Mouse (Mus musculus) MEL (cell line): Measurements from ENCODE around the gene Qtrt2. TPM values are rescaled to one million over a fixed set of nuclear protein-coding genes. Genes with fewer than 3 reads are reported as not detected.

Experiments used
- DNase-seq: peaks from one replicate; pipeline ENCODE4 v3.0.0; 2011; ENCODE audit warnings: low read depth, low spot score
- H3K27ac ChIP-seq: 2 replicates; pipeline ENCODE4 v1.5.1; 2012; ENCODE audit warnings: low read depth, mild to moderate bottlenecking, control low read depth, low read length, moderate library complexity; ENCODE audit not compliant: control insufficient read depth
- H3K27me3 ChIP-seq, 2 experiments: fragments of 150-350 bp in 1 of 2; sonication (generic) in 1 of 2; 2 replicates each; pipeline ENCODE4 v1.6.1; 2012; ENCODE audit warnings: low read length in 2 of 2, mild to moderate bottlenecking in 2 of 2, improper control_type of control experiment in 1 of 2, moderate library complexity in 1 of 2; ENCODE audit not compliant: insufficient read depth in 2 of 2, control insufficient read depth in 1 of 2
- H3K36me3 ChIP-seq, 2 experiments: 2 replicates each; pipeline ENCODE4 v1.6.1; 2012 to 2014; ENCODE audit warnings: low read length in 2 of 2, improper control_type of control experiment in 1 of 2, inconsistent platforms in 1 of 2, mild to moderate bottlenecking in 1 of 2; ENCODE audit not compliant: insufficient read depth in 2 of 2, control insufficient read depth in 1 of 2
- H3K4me1 ChIP-seq, 2 experiments: fragments of 150-350 bp in 1 of 2; sonication (generic) in 1 of 2; 2 replicates each; pipeline ENCODE4 v1.6.1; 2012; ENCODE audit warnings: low read length in 2 of 2, improper control_type of control experiment in 1 of 2, mild to moderate bottlenecking in 1 of 2; ENCODE audit not compliant: insufficient read depth in 2 of 2, control insufficient read depth in 1 of 2
- H3K4me3 ChIP-seq, 2 experiments: fragments of 150-350 bp in 1 of 2; sonication (generic) in 1 of 2; 2 replicates each; pipeline ENCODE4 v1.5.1; 2012; ENCODE audit warnings: low read depth in 2 of 2, low read length in 2 of 2, mild to moderate bottlenecking in 2 of 2, moderate library complexity in 2 of 2, control low read depth in 1 of 2, improper control_type of control experiment in 1 of 2; ENCODE audit not compliant: control insufficient read depth in 1 of 2, insufficient read depth in 1 of 2
- H3K79me2 ChIP-seq: 2 replicates; pipeline ENCODE4 v1.6.1; 2012; ENCODE audit warnings: mild to moderate bottlenecking, low read length, moderate library complexity; ENCODE audit not compliant: control insufficient read depth, poor library complexity, insufficient read depth
- H3K9ac ChIP-seq: 2 replicates; pipeline ENCODE4 v1.6.1; 2012; ENCODE audit warnings: low read depth, mild to moderate bottlenecking, control low read depth, low read length, moderate library complexity; ENCODE audit not compliant: control insufficient read depth, poor library complexity, severe bottlenecking
- H3K9me3 ChIP-seq: fragments of 150-350 bp; sonication (generic); replicated peaks from 2 replicates; pipeline ENCODE4 v1.6.1; 2012; ENCODE audit warnings: mild to moderate bottlenecking, low read length, improper control_type of control experiment, moderate library complexity; ENCODE audit not compliant: insufficient read depth
- CHD1 ChIP-seq: IDR thresholded peaks from 2 replicates; pipeline ENCODE4 v1.6.1; 2012; ENCODE audit warnings: low read depth, mild to moderate bottlenecking, inconsistent platforms, low read length, improper control_type of control experiment
- CHD2 ChIP-seq: IDR thresholded peaks from 2 replicates; pipeline ENCODE4 v1.6.1; 2011; ENCODE audit warnings: low read length, improper control_type of control experiment
- ELF1 ChIP-seq: IDR thresholded peaks from 2 replicates; pipeline ENCODE4 v1.6.1; 2014; ENCODE audit warnings: low read depth, mild to moderate bottlenecking, inconsistent platforms, low read length, improper control_type of control experiment, moderate library complexity
- ETS1 ChIP-seq: IDR thresholded peaks from 2 replicates; pipeline ENCODE4 v1.6.1; 2012; ENCODE audit warnings: low read depth, mild to moderate bottlenecking, inconsistent platforms, low read length, improper control_type of control experiment, moderate library complexity
- GABPA ChIP-seq: IDR thresholded peaks from 2 replicates; pipeline ENCODE4 v1.6.1; 2012; ENCODE audit warnings: low read depth, mild to moderate bottlenecking, inconsistent platforms, low read length, improper control_type of control experiment, moderate library complexity
- HCFC1 ChIP-seq: IDR thresholded peaks from 2 replicates; pipeline ENCODE4 v1.6.1; 2012; ENCODE audit warnings: low read depth, mild to moderate bottlenecking, inconsistent platforms, low read length, improper control_type of control experiment, moderate library complexity
- MAX ChIP-seq: IDR thresholded peaks from 2 replicates; pipeline ENCODE4 v1.6.1; 2011; ENCODE audit warnings: low read length, improper control_type of control experiment
- MEF2A ChIP-seq: IDR thresholded peaks from 2 replicates; pipeline ENCODE4 v1.6.1; 2014; ENCODE audit warnings: low read depth, mild to moderate bottlenecking, inconsistent platforms, low read length, improper control_type of control experiment; ENCODE audit not compliant: poor library complexity, insufficient replicate concordance, severe bottlenecking; ENCODE audit errors: extremely low read depth
- MXI1 ChIP-seq: IDR thresholded peaks from 2 replicates; pipeline ENCODE4 v1.6.1; 2011; ENCODE audit warnings: mild to moderate bottlenecking, low read depth, low read length, improper control_type of control experiment
- MYB ChIP-seq: IDR thresholded peaks from 2 replicates; pipeline ENCODE4 v1.6.1; 2011; ENCODE audit warnings: mild to moderate bottlenecking, low read depth, low read length, improper control_type of control experiment
- NELFE ChIP-seq: IDR thresholded peaks from 2 replicates; pipeline ENCODE4 v1.6.1; 2011; ENCODE audit warnings: low read depth, low read length, improper control_type of control experiment
- NRF1 ChIP-seq: IDR thresholded peaks from 2 replicates; pipeline ENCODE4 v1.6.1; 2014; ENCODE audit warnings: low read depth, mild to moderate bottlenecking, inconsistent platforms, low read length, improper control_type of control experiment, moderate library complexity; ENCODE audit not compliant: poor library complexity, insufficient read depth, severe bottlenecking
- POLR2A ChIP-seq, 2 experiments: IDR thresholded peaks; 2 replicates each; pipeline ENCODE4 v1.6.1; 2011 to 2012; ENCODE audit warnings: low read length in 2 of 2, mild to moderate bottlenecking in 2 of 2, control low read depth in 1 of 2, improper control_type of control experiment in 1 of 2, low read depth in 1 of 2, moderate library complexity in 1 of 2; ENCODE audit not compliant: control insufficient read depth in 1 of 2, insufficient read depth in 1 of 2, poor library complexity in 1 of 2
- POLR2AphosphoS2 ChIP-seq: IDR thresholded peaks from 2 replicates; pipeline ENCODE4 v1.6.1; 2011; ENCODE audit warnings: low read length, improper control_type of control experiment
- RAD21 ChIP-seq: IDR thresholded peaks from 2 replicates; pipeline ENCODE4 v1.6.1; 2011; ENCODE audit warnings: mild to moderate bottlenecking, low read depth, low read length, improper control_type of control experiment
- RCOR1 ChIP-seq: IDR thresholded peaks from 2 replicates; pipeline ENCODE4 v1.6.1; 2012; ENCODE audit warnings: low read depth, mild to moderate bottlenecking, inconsistent platforms, low read length, improper control_type of control experiment
- SIN3A ChIP-seq: IDR thresholded peaks from 2 replicates; pipeline ENCODE4 v1.6.1; 2012; ENCODE audit warnings: low read length, improper control_type of control experiment, inconsistent platforms
- TBP ChIP-seq: IDR thresholded peaks from 2 replicates; pipeline ENCODE4 v1.8.0; 2011; ENCODE audit warnings: low read depth, low read length, improper control_type of control experiment
- ZC3H11A ChIP-seq: IDR thresholded peaks from 2 replicates; pipeline ENCODE4 v1.6.1; 2012; ENCODE audit warnings: low read depth, mild to moderate bottlenecking, inconsistent platforms, low read length, improper control_type of control experiment
- ZKSCAN1 ChIP-seq: IDR thresholded peaks from 2 replicates; pipeline ENCODE4 v1.6.1; 2012; ENCODE audit warnings: low read depth, mild to moderate bottlenecking, inconsistent platforms, low read length, improper control_type of control experiment, moderate library complexity
- ZMIZ1 ChIP-seq: IDR thresholded peaks from 2 replicates; pipeline ENCODE4 v1.6.1; 2012; ENCODE audit warnings: low read depth, mild to moderate bottlenecking, inconsistent platforms, low read length, improper control_type of control experiment, moderate library complexity
- ZNF384 ChIP-seq: IDR thresholded peaks from 2 replicates; pipeline ENCODE4 v1.6.1; 2012; ENCODE audit warnings: low read depth, mild to moderate bottlenecking, inconsistent platforms, low read length, improper control_type of control experiment
- polyA plus RNA-seq, 2 experiments: library from polyadenylated mRNA; stranded (reverse) in 1 of 2; unstranded in 1 of 2; fragments of >175 nt in 1 of 2; fragments of >200 nt in 1 of 2; gene quantifications; 2 replicates each; pipeline versions ENCODE4 v1.2.1 to v1.2.4; 2012; ENCODE audit warnings: low replicate concordance in 2 of 2, low read depth in 1 of 2; ENCODE audit not compliant: insufficient read length in 2 of 2, insufficient read depth in 1 of 2, missing spikeins in 1 of 2
- total RNA-seq: library from RNA; depleted of rRNA; stranded (reverse); fragments of 300-350 nt; gene quantifications from 2 replicates; pipeline ENCODE4 v1.2.3, GENCODE M21; 2012

Qtrt2 gene
- total and polyA plus RNA-seq, 3 experiments, result 37.6 to 68.4 (median 47.9) TPM

DNA sequence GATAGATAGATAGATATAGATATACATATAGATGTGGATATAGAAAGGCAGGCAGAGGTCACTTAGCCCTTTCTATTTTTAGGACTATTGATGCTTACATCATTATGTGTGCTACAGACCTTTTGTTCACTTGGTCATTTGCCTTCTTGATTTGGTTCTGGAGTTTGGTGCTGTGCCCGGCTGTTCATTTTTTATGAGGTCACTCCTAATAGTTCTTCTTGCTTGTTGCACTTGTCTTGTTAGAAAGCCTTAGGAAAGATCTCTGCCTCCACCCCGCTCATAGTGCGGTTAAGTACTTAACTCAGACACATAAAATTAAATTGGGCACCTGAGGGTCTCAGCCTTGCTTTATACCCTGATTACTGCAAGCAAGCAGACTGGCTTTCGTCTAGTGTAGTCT is 14.2 kb upstream of the Qtrt2 start:
- DNase-seq, result no peak
- Histone ChIP-seq H3K79me2 (no peaks in the 10 kb centered on the region), H3K4me3 (no peak overlapping the region), H3K27ac (no peak overlapping the region), H3K4me1 (peaks cover 2 to 3% of the 10 kb centered on the region in 2 experiments; a peak in 3 of 4 replicates), H3K9ac (no peak overlapping the region), H3K36me3 (peaks cover 0 to 6% of the 10 kb centered on the region in 2 experiments; a peak in 2 of 4 replicates), H3K27me3 (no peaks in the 10 kb centered on the region), H3K9me3 (no peaks in the 10 kb centered on the region)
- no peak for TF ChIP-seq NRF1
- TF ChIP-seq ELF1, result no peak
- no peak for TF ChIP-seq TBP
- no peak for TF ChIP-seq MEF2A
- no peak for TF ChIP-seq ETS1
- TF ChIP-seq HCFC1, result no peak

DNA sequence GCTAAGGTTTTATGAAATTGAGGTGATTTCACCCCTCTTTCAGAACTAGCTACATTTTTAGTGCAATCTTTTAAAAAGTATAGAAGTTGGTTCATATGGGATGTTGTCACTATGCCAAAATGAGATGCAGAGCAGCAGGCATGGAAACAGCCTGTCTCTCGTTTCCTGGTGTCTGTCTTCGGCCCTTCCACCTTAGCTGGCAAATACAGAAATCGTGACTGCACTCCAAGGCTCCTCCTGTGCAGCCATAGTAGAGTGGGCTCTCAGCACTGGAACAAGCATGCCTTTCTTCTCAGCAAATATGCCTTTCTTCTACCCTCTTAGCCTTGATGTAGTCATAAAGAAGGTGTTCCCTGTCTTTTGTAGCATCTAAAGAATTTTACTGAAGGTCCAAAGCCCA is 9.3 kb upstream of the Qtrt2 start:
- peaks cover 2 to 3% of the 10 kb centered on the region in 2 experiments; a peak in 3 of 4 replicates for H3K4me1 ChIP-seq
- H3K79me2 ChIP-seq, result no peaks in the 10 kb centered on the region
- H3K4me3 ChIP-seq, result no peak overlapping the region
- H3K27ac ChIP-seq, result no peak overlapping the region
- TF ChIP-seq MAX (no peak), CHD2 (no peak), ZNF384 (no peak), SIN3A (no peak), ZC3H11A (no peak), MYB (no peak), CHD1 (no peak), NELFE (no peak), MXI1 (no peak), RCOR1 (no peak), POLR2AphosphoS2 (no peak), POLR2A (IDR thresholded peaks at IDR 0.05; ENCODE audit: control insufficient read depth in 1 of 2, insufficient read depth in 1 of 2, low read depth in 1 of 2, low read length in 2 of 2, poor library complexity in 1 of 2) (no peak), MEF2A (no peak), ELF1 (no peak), HCFC1 (no peak), ZMIZ1 (no peak), ETS1 (no peak), RAD21 (no peak), ZKSCAN1 (no peak), GABPA (no peak)
- H3K27me3 ChIP-seq, result no peaks in the 10 kb centered on the region
- H3K36me3 ChIP-seq, result peaks cover 0 to 6% of the 10 kb centered on the region in 2 experiments; a peak in 2 of 4 replicates
- DNase-seq, result no peak
- H3K9ac ChIP-seq, result no peak overlapping the region
- no peaks in the 10 kb centered on the region for H3K9me3 ChIP-seq
